Mouse (Mus musculus): Measurements from ENCODE around the gene BC028528.

Gene BC028528

DNA sequence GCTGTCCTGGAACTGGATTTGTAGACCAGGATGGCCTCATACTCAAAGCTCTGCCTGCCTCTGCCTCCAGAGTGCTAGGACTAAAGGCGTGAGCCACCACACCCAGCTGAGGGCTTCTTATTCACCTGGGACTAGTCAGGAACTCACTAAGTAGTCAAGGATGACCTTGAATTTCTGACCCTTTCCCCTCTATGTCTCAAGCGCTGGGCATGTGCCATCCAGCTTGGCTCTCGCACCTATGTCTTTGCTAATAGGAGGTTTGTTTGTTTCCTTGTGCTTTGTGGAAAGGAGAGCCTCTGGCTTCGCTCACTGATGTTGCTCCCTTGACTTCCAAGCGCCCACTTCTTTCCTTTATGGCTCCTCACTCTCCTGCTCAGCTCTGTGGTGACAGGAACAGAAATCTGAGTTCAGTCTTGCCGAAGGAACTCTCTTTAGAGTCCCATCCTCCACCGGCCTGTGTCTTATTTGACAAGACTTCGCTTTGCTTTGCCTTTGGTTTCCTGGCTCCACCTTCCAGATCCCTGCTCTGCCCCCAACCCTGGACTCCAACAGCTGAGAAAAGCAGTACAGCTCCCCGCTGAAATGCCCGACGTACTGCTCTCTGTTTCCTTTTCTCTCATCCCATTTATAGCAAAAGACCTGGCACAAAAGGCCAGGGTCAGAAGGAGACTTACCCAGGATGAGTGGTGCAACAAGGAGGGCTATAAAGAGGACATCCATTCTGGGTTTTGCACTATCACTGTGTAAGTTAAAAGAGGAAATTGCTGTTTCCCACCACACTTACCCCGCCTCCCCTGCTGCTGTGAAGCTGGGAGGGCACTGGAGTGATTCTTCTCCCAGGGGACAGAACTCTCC is at the start of gene BC028528:
BC028528 (minus strand) TSS at position 795 of the 855 bp plus-strand sequence.
- in situ Hi-C loops (cut with MboI, MseI) = loop anchor here in 1 of 2 experiments (5.0 kb wide), 1 partner anchor 296 kb away; no protein-coding TSS in a partner anchor

DNA sequence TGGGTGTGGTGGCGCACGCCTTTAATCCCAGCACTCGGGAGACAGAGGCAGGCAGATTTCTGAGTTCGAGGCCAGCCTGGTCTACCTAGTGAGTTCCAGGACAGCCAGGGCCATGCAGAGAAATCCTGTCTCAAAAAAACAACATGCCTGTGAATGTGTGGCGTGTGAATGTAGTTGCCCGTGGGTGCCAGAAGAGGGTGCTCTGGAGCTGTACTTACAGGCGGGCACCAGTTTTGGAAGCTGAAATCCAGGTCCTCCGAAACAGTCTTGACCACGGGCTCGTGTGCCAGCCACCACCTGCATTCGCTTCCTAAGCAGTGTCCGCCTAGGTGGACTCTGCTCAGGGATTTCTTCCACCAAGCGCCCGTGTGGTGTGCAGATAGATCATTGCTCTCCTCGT is 47.0 kb upstream of the BC028528 start:
- in situ Hi-C loops (cut with MboI, MseI) = no loop called here

DNA sequence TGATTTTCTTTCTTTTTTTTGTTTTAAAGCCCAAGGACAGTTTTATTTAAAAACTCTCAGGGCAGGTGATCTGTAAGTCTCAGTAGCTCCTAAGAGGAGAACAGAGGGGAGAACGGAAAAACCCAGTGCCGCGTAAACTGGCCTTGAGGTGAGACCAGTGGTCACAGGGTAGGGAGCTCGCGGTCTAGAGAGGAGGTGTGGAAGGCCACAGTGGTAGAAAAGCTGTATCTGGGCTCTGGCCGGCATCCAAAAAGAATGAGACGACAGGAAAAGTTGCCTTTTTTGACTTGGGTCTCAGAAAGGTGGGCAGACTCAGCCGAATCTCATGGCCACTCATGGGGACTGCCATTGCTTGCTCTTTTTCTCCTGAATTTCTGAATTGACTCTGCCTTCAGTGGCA is 46.4 kb upstream of the BC028528 start:
- in situ Hi-C loops (cut with MboI, MseI) = no loop called here

DNA sequence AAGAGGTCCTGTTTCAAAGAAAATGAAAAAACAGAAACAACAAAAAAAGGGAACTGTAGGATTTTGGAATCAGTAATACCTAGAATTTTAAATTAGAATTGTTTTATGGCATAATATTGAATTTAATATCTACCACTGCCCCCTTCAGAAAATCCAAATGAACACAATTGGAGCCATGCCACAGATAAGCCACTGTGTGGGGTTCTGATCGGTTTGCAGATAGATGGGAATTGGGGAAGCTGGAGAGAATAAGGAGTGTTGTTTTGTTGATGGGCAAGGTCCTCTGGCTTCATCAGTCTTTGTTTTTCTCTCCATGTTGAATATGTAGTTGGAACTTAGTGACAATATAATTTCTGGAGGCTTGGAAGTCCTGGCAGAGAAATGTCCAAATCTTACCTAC is 42.6 kb upstream of the BC028528 start:
- in situ Hi-C loops (cut with MboI, MseI) = no loop called here

DNA sequence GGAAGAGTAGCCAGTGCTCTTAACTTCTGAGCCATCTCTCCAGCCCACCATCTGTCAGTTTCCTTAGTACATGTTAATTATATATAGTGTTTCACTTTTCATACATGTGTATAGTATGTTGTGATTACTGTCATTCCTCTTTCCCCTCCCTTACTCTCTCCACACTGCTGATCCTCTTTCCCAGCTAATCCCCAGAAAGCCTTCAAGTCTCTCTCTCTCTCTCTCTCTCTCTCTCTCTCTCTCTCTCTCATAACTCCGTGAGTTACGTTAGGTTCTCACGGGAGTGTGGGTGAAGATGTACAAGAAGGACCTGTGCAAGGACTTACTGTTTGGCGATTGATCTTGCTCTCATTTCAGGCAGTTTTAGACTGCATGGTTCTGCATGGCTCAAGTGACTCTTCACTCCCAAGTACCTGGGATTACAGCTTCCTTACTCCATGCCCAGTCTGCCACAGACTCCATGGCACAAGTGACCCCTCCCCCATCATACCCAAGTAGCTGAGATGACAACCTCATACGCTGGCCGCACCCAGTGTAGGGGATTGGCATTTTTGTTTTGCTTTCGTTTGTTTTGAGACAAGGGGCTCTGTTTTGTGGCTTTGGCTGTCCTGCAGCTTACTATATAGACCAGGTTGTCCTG is 41.4 kb upstream of the BC028528 start:
- in situ Hi-C loops (cut with MboI, MseI) = no loop called here

DNA sequence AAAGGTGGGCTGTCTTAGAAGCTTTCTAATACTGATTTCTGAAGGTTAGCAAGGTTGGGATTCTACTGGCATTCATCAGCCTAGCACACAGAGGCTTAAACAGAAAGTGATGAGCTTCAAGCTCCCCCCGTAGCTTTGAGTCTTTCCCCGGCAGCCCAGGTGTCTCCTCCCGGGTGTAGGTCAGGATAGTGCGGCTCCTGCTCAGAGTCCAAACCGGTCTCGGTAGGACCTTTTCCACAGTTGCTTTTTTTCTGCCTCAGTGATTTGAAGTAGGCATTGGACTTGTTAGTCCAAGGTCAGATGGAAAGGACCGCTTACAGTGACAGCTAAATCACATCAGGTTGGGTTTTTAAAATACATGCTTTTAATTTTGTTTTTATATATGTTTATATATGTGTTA is 40.8 kb upstream of the BC028528 start:
- in situ Hi-C loops (cut with MboI, MseI) = no loop called here

DNA sequence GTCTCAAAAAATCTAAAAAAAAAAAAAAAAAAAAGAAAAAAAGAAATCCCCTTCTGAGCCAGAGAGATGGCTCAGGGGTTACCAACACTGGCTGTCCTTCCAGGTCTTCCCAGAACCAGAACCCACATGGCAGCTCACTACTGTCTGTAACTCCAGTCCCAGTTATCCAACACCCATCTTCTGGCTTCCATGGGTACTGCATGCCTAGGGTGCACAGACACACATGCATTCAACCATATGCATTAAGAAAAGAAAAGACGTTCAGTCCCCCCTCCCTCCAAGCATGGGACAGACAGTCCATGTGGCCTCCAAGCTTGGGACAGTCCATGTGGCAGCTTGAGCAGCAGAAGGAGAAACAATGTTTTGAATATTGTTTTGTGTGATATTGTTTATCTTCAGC is 40.4 kb upstream of the BC028528 start:
- in situ Hi-C loops (cut with MboI, MseI) = no loop called here

DNA sequence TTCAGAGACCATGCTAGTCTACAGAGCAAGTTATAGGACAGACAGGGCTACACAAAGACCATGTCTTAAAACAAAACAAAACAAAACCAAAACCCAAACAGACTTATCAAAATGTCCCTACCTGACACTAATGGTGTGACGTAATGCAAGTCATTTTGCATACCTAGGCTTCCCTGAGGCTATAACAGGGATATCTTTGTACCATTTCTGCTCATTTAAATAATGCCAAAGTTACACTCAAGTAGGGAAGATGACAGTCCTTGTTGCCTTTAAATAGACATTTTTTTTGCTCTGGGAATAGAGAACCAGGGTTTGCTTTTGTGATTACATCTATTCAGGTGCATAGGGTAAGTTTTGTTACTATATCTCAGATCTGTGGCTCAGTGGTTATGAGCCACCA is 39.7 kb upstream of the BC028528 start:
- in situ Hi-C loops (cut with MboI, MseI) = no loop called here

DNA sequence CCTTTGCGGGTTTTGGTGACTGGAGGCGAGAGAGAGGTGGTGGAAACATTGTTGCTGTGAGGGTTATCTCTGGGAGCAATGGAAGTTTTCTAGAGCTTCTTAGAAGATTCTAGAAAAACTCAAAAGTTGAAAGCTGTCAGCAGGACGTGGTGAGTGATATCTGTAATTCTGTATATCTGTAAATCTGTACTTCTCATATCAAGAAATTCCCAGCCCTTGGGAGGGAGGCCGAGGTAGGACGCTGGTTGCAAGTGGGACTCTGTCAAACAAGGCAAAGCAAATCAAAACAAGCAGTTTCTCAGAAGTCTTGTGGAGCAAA is 38.6 kb upstream of the BC028528 start:
- in situ Hi-C loops (cut with MboI, MseI) = no loop called here

DNA sequence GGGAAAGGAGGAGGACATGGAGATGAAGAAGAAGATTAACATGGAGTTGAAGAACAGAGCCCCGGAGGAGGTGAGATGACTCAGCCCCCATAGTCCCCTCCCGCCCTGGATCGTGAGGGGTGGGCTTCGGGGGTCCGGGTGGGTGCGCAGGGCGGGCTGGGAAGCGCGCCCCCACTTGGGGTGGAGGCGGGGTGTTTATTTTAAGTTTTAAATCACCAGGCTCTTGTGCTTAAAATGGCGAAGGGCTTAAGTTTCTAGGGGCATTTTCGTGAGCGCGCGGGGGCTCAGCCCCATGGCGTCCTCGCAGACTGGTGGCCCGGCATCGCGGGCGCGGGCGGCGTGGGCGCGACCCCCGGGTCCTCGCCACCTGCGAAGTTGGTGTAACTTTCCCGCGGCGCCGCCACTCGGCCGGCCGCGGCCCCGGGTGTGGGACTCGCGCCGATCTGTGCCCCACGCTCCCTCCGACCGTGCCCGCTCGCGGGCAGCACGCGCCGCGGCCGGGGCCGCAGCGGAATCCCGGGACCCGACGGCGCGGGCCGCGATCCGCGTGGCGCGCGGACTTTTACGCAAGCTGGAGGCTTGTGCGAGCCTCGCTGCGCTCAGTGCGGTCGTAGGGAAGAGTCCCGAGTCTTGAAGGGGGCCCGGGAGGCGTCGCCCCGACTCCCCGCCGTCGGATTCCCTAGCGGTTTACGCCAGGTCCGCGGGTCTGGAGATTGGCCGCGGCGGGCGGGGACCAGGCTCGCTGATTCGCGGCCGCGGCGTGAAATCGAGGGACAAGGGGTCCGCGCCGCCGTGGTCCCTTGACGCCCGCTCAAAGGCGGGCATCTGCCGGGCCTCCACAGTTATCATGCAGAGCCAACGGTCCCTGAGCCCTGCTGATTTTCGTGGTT is 38.0 kb upstream of the BC028528 start:
- in situ Hi-C loops (cut with MboI, MseI) = loop anchor here in 1 of 2 experiments (10.0 kb wide), 1 partner anchor 575 kb away; the partner anchor contains the start of gene Setdb1

DNA sequence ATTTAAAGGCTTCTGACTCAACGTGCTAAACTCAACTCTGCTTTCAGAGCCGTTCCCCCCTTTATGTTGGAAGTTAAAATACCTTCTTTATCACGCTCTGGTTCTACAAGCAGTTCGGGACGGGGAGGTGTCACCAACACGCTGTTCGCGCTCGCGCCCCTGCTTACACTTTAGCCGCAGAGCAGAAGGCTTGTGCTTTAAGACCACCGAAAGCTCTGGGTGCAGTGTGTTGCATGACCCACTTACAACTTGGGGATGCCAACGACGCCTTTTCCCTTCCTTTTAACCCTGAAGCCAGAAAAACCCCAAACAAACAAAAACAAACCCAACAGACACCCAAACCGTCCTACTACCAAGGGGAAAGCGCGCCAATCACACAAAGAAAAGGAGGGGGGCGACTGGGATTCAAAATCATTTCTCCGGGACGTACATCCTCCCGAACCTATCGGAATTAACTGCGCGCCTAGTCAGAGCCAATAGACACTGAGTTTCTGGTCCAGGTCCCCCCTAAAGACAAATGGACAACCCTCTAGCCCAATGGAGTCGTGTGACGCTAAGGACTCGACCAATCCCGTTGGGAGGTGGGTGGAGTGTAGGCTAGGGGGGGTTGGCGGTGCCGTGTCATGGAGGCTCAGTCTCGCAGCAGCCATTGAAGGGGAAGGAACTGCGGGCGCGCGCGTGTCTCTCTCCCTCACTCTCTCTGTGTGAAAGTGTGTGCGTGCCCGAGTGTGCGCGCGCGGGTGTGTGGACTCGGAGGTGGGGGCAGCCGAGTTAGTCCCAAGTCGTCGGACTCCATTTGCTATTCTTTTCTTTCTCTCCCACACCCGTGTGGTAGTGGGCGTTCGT is 37.1 kb upstream of the BC028528 start, which contains the start of gene Anp32e:
Anp32e (plus strand) TSS at position 589 of the 846 bp plus-strand sequence.
- in situ Hi-C loops (cut with MboI, MseI) = loop anchor here in 1 of 2 experiments (10.0 kb wide), 1 partner anchor 574 kb away; the partner anchor contains the start of gene Setdb1

DNA sequence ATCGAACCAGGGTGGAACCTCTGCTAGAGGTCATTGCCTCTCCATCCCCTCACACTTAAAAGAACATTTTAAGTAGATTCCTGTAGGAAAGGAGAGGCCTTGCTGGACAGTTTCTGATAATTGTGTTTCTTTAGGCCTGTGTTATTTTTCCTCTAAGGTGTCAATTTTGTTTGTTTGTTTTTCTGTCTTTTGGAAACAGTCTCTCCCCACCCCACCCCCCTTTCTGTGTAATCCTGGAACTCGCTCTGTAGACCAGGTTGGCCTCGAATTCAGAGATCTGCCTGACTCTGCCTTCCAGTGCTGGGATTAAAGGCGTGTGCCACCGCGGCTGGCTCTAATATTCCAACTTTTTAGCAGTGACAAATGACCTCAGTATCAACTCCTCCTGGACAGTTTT is 36.5 kb upstream of the BC028528 start:
- in situ Hi-C loops (cut with MboI, MseI) = loop anchor here in 1 of 2 experiments (10.0 kb wide), 1 partner anchor 573 kb away; the partner anchor contains the start of gene Setdb1

DNA sequence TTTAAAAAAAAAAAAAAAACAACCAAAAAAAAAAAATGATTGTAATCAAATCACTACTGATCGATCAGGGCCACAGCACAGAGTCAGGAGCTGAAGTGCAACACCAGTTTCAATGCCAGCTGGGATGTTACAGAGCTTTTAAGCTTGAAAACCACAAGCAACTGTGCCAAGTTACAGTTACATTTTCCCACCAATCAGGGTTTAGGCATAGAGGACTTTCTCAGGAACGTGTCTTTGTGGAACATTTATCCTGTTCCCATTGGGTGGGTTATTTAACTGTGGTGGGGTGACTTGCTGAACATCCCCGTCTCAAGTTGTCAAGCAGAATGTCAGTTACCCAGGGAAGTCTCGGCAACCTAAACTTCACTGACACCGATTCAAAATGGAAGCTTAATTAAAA is 33.3 kb upstream of the BC028528 start:
- in situ Hi-C loops (cut with MboI, MseI) = loop anchor here in 1 of 2 experiments (10.0 kb wide), 1 partner anchor 570 kb away; the partner anchor contains the start of gene Setdb1

DNA sequence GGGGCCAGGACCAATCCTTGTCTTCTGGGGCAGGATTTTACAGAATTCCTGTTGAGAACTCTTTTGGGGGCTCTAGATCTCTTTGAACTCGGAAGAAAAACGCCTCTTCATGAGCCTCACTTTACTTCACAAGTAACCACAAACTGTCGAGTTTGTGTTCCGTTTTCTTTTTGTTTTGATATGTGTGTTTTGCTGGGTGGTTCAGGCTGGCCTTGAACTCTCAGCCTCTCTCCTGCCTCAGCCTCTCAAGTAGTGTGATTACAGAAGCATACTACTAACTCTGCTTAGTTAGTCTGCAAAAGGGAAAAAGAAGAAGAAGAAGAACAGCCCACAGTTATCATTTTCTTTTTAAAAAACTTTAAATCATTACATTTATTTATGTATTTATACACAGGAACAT is 32.4 kb upstream of the BC028528 start:
- in situ Hi-C loops (cut with MboI, MseI) = loop anchor here in 1 of 2 experiments (10.0 kb wide), 1 partner anchor 569 kb away; the partner anchor contains the start of gene Setdb1

DNA sequence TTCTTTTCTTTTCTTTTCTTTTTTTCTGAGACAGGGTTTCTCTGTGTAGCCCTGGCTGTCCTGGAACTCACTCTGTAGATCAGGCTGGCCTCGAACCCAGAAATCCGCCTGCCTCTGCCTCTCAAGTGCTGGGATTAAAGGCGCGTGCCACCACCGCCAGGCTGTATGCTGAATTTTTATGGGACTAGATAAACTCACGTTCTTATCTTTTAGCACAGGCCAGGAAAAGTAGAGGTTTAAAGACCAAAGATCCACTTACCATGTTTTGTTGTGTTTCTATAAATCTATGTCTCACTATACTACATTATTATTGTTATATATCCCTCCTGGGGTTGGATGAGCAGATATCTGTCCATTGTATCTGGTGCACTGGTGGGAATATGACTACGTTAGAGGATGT is 31.6 kb upstream of the BC028528 start:
- in situ Hi-C loops (cut with MboI, MseI) = loop anchor here in 1 of 2 experiments (10.0 kb wide), 1 partner anchor 569 kb away; the partner anchor contains the start of gene Setdb1

DNA sequence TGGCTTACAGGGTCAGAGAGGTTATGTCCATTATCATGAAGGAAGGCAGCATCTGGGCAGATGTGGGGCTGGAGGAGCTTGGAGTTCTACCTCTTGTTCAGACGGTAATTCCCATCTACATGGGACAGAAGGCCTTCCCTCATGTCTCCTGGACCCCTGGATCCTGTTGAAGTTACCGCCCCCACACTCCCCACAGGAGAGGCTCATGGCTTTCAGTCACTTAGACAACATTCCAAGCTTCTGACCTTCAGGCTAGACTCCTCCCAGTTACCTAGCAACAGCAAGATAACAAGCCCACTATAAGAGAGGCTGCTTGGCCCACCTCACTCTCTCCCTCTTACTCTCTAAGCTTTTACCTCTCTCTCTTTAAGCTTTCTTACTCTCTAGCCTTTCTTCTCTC is 28.7 kb upstream of the BC028528 start:
- in situ Hi-C loops (cut with MboI, MseI) = loop anchor here in 1 of 2 experiments (10.0 kb wide), 1 partner anchor 566 kb away; the partner anchor contains the start of gene Setdb1

DNA sequence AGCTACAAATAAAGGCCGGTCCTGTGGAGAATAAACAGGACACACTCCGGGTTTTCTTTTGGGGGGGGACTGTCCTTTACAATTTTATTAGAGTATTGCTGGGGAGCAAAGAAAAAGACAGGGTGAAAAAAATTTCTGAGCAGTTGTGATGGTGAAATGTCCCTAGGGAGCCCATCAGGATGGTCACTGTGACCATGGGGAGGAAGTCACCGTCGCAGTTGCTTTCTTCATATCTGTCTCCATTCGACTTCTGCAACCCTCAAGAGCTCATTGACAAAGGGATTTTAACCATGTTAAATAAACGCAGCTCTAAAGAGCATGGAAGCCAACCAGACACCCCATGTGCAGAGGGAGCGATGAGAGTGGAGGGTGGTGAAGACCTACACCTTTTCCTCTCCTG is 25.0 kb upstream of the BC028528 start:
- in situ Hi-C loops (cut with MboI, MseI) = no loop called here

DNA sequence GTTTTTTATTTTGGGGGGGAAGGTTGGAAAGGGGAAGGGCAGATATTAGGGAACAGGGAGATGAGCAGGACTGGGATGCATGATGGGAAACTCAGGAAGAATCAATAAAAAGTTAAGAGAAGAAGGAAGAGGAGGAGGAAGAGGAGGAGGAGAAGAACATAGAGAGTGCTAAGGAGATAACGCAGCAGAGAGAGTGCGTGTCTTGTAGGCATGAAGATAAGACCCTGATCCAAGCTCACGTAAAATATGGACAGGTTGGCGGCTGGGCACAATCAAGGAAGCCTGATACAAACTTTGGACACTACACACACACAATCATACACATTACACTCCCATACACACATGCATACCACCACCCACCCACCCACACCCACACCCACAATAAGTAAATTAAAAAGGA is 22.9 kb upstream of the BC028528 start:
- in situ Hi-C loops (cut with MboI, MseI) = no loop called here

DNA sequence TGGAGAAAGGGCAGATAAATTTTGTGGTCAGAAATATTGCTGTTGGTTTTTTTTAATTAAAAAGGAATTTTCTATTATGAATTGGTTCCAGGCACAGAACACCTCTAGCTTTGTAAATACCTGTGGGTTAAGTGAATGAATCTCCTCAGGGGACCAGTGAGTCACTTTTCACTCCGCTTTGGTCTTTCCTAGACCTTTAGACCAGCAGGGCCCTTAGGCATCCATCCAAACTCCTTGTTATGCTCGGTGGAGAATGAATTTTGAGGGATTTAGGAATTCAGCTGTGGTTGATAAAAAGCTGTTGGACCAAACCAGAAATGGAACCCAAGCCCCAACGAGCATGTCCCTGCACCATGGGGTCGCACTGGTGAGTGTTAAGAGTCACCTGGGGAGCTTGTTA is 15.8 kb upstream of the BC028528 start:
- in situ Hi-C loops (cut with MboI, MseI) = no loop called here

DNA sequence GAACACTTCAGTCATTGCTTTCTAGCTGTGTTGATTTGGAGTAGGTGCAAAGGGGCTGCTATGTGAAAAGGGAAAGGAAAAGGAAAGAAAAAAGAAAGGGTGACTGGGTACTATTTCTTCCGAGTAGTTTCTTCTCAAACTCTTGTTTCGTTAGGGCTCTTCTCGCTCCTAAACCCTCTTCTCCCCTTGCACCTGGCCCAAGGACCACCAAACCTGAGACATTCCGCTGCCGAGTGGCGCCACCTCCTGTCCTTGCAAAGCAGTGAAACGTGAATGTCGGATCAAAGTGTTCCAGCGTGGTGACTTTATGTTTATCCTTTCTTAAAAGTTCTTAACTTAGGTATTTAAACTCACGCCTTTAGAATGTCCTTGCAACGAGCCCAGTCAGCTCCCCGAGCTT is 15.1 kb upstream of the BC028528 start:
- in situ Hi-C loops (cut with MboI, MseI) = no loop called here

Measured in T-helper 17 cell (primary cell).